Mouse (Mus musculus): ENCODE results near the gene Wtap.
"Not testable (repeated sequence)": the region's sequence is repeated elsewhere in the genome, so short reads cannot be mapped to it uniquely, and the experiment has no call there.

DNA sequence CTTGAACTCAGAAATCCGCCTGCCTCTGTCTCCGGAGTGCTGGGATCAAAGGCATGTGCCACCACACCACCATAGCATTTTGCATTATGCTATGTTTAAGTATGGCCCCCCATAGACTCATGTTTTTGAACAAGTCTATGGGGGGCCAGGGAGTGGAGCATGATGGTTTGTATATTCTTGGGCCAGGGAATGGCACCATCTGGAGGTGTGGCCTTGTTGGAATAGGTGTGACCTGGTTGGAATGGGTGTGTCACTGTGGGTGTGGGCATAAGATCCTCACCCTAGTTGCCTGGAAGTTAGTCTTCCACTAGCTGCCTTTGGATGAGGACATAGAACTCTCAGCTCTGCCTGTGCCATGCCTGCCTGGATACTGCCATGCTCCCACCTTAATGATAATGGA is 12.6 kb upstream of the Wtap start, which contains the start of gene Sod2:
- not testable (repeated sequence) for TF ChIP-seq CTCF (IDR thresholded peaks at IDR 0.05; ENCODE audit: borderline replicate concordance, control insufficient read depth, extremely low read depth, insufficient read depth, low read length, poor library complexity); POLR2A (IDR thresholded peaks at IDR 0.05; ENCODE audit: control insufficient read depth, extremely low read depth, insufficient read depth, low read length, poor library complexity)

All from thymus, adult 2 months (tissue).